Mouse (Mus musculus) CH12.LX (cell line): ENCODE measurements at regions not wholly inside any gene's neighbourhood (a gene's known extent, or its start where the extent isn't known, plus 50 kb on each side); places are given as distances from the start of the nearest gene placed in this dataset.

Experiments
- CTCF ChIP-seq, 2 experiments: IDR thresholded peaks in 1 of 2; conservative IDR thresholded peaks in 1 of 2; 2 replicates each; pipeline ENCODE4 v1.5.1; 2011 to 2012; ENCODE audit warnings: low read depth in 2 of 2, low read length in 2 of 2, improper control_type of control experiment in 1 of 2, inconsistent platforms in 1 of 2, mild to moderate bottlenecking in 1 of 2, moderate library complexity in 1 of 2
- HCFC1 ChIP-seq: IDR thresholded peaks from 2 replicates; pipeline ENCODE4 v1.6.1; 2012; ENCODE audit warnings: low read depth, mild to moderate bottlenecking, inconsistent platforms, low read length, improper control_type of control experiment
- POLR2A ChIP-seq: IDR thresholded peaks from 2 replicates; pipeline ENCODE4 v1.6.1; 2011; ENCODE audit warnings: low read depth, mild to moderate bottlenecking, improper control_type of control experiment, low read length
- POLR2AphosphoS2 ChIP-seq: IDR thresholded peaks from 2 replicates; pipeline ENCODE4 v1.6.1; 2011; ENCODE audit warnings: low read depth, low read length, improper control_type of control experiment
- ZNF384 ChIP-seq: IDR thresholded peaks from 2 replicates; pipeline ENCODE4 v1.6.1; 2012; ENCODE audit warnings: low read depth, low read length, improper control_type of control experiment, inconsistent platforms

- no peak for TF ChIP-seq ZNF384
- no peak for TF ChIP-seq POLR2AphosphoS2
- TF ChIP-seq CTCF (conservative IDR thresholded peaks at IDR 0.05 in 1 of 2, IDR thresholded peaks at IDR 0.05 in 1 of 2; ENCODE audit: low read depth in 2 of 2, low read length in 2 of 2): no peak
- TF ChIP-seq POLR2A: no peak
- no peak for TF ChIP-seq HCFC1
Measured at GRCm38 (mm10) chr8:36004387-36004786, 238.8 kb downstream of the Gm19410 start.
